Mouse (Mus musculus) lung, adult 2 months (tissue): ENCODE results near the gene AI593442.

Experiments used
- CTCF ChIP-seq: fragments of 200-500 bp; IDR thresholded peaks from 2 replicates; pipeline ENCODE4 v1.5.1; 2011; ENCODE audit warnings: mild to moderate bottlenecking, low read length, control low read depth; ENCODE audit not compliant: insufficient read depth
- POLR2A ChIP-seq: fragments of 200-500 bp; IDR thresholded peaks from 2 replicates; pipeline ENCODE4 v1.6.1; 2011; ENCODE audit warnings: low read depth, mild to moderate bottlenecking, control low read depth, low read length, borderline replicate concordance; ENCODE audit errors: extremely low read depth

DNA sequence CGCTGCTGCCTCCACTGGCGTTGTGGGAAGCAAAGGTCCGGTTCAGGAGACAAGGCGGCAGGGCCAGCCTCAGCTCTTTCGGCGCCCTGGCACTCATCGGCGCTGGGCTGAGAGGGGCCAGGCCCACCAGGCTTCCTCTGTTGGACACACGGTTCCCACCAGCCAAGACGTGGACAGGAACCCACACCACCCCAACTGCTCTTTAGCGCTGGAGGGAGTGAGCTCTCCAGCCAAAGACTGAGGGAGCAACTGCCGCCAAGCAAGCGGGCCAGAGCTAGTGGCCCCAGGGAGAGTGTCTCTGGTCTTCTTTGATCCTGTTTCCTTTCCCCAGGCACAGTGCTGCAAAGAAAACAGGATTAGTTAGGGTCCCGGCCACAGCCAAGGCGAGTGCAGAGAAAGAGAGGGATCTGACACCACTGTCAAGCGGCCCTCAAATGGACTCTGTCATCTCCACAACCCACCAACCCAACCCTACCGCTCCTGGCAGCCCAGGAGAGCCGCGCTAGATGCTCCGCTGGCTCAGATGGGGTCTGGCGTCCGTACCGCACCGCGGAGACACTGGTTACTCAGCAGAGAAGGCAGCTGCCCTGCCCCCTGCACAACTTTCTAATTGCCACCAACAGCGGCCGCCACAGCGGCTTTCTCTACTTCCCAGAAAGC, 1.3 kb downstream of the AI593442 start:
- TF ChIP-seq CTCF (no peak), POLR2A (no peak)
